Mouse (Mus musculus) thymus, adult 18-20 months (tissue): ENCODE results near the gene Mia2.

Experiments
- DNase-seq, 2 experiments: peaks; one replicate each; pipeline ENCODE4 v3.0.0; 2022; ENCODE audit warnings: mixed read lengths in 2 of 2

Mia2 gene

DNA sequence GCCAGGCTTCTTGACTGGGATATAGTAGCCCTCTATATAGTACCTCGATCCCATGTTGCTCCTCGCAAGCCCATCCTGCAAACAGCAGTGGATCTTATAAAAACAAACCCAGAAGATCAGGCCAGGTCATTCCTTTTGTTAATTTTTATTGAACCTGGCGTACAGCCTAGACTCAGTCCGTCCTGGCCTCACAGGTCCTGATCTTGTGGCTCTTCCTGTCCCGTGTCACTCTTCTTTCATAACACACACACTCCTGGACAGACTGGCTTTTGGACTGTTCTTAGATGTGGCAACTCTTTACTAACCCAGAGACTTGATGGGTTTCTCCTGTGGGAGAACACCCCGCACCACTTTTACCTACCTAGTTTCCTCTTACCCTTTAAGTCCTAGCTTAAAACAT is 10.3 kb downstream of the Mia2 start:
- no peak for DNase-seq

DNA sequence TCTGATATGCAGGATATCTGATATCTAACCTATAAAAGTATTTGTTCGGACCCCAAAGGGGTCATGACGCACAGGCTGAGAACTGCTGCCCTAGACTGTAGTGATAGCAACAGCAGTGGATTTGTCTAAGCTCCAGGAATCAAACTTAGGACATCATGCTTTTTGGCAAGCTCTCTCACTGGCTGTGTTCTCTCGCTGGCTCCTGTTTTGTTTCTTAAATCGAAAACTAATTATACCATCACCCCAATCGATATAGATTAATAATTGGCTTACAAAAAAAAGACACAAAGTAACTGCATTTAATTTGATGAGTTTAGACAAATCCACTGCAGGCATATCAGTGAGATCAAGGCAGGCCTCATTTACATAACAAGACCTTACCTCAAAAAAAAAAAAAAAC is 10.9 kb downstream of the Mia2 start:
- no peak for DNase-seq

DNA sequence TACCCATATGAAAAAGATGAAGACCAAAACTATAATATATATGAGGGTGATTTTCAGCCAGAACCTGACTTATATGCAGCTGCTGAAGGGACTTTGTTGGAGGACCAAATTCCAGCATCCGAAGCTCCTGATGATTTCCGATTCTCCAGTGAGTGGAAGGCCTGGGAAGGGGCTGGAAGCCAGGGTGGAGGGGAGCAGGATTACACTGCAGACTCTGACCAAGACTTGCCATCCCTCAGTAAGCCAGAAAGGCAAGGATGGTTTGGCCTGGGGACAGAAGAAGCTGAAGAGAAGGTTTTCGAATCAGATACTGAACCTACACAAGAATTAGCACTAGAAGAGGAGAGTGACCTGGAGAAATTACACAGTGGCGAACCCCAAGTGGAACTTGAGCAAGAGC is 12.3 kb downstream of the Mia2 start:
- DNase-seq: no peak

DNA sequence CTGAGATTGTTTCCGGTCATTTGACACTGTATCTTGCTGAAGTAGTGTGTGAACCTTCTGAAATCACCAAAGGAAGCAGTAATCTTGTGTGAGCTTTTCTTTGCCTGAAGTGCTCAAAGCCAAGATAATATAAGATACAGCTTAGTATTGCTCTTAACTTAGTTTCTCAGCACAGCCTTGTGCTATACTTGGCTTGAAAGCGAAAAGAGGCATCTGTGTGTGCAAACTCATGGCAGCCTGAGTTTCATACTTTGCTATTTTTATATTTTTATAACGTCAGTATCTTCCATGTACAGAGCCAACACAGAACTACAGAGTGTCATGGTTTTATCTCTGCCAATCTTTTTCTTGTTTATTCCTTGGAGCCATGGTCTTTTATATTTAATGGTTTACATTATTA is 21.6 kb downstream of the Mia2 start:
- no peak for DNase-seq

DNA sequence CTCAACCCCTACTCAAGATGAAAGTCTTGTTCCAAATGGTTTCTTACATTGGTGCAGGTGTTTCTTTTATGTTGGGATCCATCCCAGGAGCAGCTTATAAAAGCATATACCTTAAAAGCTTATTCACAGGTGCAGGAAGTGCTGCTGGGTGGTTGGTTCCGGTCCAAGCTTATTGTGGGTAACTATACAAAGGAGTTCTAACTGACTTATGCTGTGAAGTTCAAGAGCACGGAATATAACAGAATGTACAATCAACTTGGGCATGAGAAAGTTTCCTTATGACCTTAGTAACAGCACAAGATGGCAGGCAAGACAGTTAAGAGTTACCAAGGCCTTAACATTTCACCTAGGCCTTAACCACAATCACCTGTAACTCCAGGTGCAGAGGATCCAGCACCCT is 29.8 kb downstream of the Mia2 start:
- peak in 1 of 2 experiments; percentile 19 for DNase-seq

- DNase-seq: no peak
Measured at GRCm38 (mm10) chr12:59128501-59128900, 32.9 kb downstream of the Mia2 start.

GRCm38 (mm10) chr12:59129038-59129437 is 33.4 kb downstream of the Mia2 start:
- DNase-seq: no peak

GRCm38 (mm10) chr12:59129592-59129991 is 34.0 kb downstream of the Mia2 start:
- no peak for DNase-seq

GRCm38 (mm10) chr12:59130249-59130648 is 34.6 kb downstream of the Mia2 start:
- DNase-seq: no peak

DNA sequence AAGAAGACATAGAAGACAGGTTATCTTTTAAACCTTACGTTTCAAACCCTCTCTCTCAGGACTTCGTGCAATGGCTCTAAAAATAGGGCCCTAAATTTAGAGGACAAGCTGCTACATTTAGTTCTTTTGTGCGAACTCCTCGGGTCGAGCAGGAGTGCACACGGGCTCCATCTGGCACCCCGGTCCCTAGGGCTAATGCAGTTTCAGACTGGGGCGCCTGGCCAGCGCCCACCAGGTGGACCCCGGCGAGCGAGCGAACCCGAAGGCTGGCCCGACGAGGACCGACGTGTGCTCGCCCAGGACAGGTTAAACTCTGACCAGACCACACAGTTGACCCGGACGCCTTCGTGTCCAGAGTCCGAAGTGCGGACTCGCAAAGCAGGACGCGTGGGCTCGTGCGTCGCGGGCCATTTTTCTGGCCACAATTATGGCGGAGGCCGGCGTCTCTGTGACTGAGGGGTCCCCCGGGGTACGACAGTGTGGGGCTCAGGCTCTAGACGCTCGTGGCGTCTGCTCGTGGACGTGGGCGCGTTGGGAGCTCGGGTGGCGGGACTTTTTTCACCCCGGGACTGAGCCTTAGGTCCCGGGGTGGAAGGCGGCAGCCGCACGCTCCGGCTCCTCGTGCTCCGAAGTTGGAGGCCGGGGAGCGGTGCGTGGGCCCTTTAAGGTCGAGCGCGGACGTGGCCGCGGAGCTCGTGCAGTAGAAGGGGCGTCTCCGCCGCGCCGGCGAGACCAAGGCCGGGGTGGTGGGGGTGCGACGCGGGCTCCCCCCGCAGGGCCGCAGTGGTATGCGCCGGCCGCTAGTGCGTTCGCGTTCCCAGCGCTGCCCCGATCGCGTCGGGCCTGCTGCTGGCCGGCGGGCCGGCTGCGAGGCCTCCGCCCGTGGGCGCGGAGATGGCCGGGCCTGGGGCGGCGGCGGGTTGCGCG is 35.3 kb downstream of the Mia2 start:
- DNase-seq: peak; percentile 87

DNA sequence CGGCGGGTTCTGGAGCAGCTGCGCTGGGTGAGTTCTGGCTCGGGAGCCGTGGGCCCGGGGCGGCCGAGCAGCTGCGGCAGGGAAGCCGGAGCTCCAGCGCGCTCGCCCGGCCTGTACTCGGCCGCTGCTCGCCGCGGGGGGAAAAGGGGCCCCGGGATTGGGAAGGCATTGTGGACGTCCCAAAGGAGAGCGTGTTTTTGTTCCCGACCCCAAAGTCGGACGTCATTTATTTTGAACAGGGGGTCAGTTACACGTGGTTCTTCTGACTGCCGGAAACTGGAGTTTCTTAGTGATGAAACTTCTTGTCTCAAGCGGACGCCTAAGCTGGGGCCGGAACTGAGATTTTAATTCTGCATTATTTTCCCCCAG is 36.0 kb downstream of the Mia2 start:
- DNase-seq: peak in 1 of 2 experiments; percentile 43

DNA sequence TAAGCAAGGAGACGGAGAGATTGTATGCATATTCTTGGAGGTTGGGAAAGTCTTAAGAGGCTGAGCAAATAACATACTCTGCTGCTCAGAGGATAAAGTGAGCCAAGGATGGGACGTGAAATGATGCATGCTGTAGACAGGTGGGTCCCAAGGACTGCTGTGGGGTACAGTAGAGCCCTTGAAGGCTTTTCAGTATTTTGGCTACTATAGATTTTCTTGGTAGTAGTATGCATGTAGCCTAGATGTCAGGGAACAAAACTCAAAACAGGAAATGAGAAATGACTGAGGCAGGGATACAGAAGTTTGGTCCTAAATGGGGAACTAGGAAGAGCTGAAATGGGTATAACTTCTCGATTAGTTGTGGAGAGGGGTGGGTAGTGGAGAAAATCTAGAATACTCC is 36.9 kb downstream of the Mia2 start:
- DNase-seq: no peak

GRCm38 (mm10) chr12:59132940-59133339 is 37.3 kb downstream of the Mia2 start:
- no peak for DNase-seq

DNA sequence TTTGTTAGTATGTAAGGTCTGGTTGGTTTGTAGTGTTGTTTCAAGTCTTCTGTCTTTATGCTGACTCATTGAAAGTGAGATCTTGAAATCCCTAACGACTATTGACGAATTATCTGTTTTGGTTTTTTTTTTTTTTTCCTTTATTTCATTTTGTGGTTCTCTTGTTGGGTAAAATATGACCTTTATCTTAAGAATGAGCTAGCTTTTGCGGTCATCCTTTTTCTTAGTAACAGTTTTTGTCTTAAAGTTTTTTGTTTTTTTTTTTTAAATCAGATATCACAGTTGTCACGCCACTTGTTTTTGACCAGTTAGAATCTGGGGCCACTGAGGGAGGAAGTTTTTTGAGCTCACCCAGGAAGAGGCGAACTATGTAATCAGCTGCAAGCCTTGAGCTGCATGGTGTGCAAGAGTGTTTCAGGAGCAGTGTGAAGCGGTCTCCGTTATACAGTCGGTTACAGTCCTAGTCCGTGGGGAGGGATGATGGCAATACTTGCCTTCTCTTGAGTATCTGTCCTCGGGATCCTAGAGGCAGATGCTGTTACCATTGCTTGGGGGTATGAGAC is 37.9 kb downstream of the Mia2 start:
- no peak for DNase-seq

- no peak for DNase-seq
Measured at GRCm38 (mm10) chr12:59135096-59135495, 39.5 kb downstream of the Mia2 start.

- no peak for DNase-seq
Measured at GRCm38 (mm10) chr12:59135533-59136300, 40.1 kb downstream of the Mia2 start.

DNA sequence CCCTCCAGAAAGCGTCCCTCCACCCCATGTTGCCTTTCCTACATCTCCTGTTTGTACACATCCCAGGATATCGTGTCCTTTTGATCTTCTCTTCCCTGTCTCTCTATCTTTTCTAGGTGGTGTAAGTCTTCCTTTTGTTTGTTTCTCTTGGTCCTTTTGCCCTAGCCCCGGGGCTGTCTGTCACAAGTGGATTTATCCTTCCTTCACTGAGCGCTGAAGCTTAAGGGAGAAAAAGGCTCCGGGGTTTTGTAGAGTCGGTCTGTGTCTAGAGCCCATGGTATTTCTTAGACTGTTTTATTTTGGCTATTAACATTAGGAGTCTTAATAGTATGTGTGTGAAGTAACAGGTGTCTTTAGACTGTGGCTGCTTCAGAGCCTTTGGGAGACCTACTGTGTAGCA is 41.4 kb downstream of the Mia2 start:
- DNase-seq: no peak

GRCm38 (mm10) chr12:59139372-59139771 is 43.8 kb downstream of the Mia2 start:
- no peak for DNase-seq

- no peak for DNase-seq
Measured at GRCm38 (mm10) chr12:59145130-59145529, 49.5 kb downstream of the Mia2 start.

GRCm38 (mm10) chr12:59149691-59150090 is 54.1 kb downstream of the Mia2 start:
- no peak for DNase-seq

GRCm38 (mm10) chr12:59161091-59161490 is 65.5 kb downstream of the Mia2 start:
- DNase-seq: no peak

DNA sequence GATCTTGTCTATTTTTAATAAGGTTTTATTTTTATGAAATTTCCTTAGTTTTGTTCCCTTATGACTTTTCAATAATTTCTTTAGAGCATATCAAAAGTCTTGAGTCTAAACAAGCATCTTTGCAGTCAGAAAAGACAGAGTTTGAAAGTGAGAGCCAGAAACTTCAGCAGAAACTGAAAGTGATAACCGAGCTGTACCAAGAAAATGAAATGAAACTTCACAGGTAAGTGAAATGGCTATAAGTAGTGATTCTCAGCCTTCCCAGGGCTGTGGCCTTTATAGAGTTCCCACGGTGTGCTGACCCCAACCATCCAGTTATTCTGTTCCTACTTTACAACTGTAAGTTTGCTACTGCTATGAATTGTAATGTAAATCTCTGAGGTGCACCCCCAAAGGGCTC is 67.2 kb downstream of the Mia2 start:
- no peak for DNase-seq

- DNase-seq: no peak
Measured at GRCm38 (mm10) chr12:59164522-59164921, 68.9 kb downstream of the Mia2 start.

DNA sequence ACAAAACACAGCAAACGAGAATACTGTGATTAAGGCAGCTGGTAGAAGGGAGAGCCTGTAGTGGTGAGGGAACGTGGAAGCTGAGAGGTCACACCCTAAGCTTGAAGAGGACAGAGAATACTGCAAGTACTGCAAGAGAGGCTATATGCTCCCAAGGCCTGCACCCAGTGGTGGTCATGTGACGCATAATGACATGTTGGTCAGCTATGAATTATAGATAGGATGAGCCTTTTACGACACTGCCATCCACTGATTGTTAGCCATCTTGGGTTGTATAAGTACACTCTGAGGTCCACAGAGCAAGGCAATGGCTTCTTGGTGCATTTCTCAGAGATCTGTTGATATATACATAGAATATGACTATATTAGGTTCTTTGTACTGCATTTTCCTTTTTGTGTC is 71.0 kb downstream of the Mia2 start:
- DNase-seq: no peak
